Mouse (Mus musculus) embryonic facial prominence, embryonic 14.5 days (tissue): ENCODE results near the gene Gpc3. TPM values are rescaled to one million over a fixed set of nuclear protein-coding genes. Genes with fewer than 3 reads are reported as not detected.

Experiments
- ATAC-seq: fragments of 200-750 bp; cut with Nextera tagmentation; 2 replicates; pipeline ENCODE4 v1.8.0; 2017; ENCODE audit warnings: low read depth, moderate number of reproducible peaks, moderate TSS enrichment
- DNase-seq: peaks from one replicate; pipeline ENCODE4 v3.0.0-alpha.2; 2015; ENCODE audit warnings: low spot score
- H3K27ac ChIP-seq: fragments of 300-500 bp; sonication (generic); replicated peaks from 2 replicates; pipeline ENCODE4 v1.5.1; 2014; ENCODE audit warnings: low read depth, mild to moderate bottlenecking, low read length, moderate library complexity
- H3K27me3 ChIP-seq: fragments of 300-500 bp; sonication (generic); replicated peaks from 2 replicates; pipeline ENCODE4 v1.6.1; 2014; ENCODE audit warnings: low read length; ENCODE audit not compliant: control insufficient read depth, insufficient read depth
- H3K36me3 ChIP-seq: fragments of 300-500 bp; sonication (generic); 2 replicates; pipeline ENCODE4 v1.6.1; 2014; ENCODE audit warnings: low read length, mixed read lengths; ENCODE audit not compliant: control insufficient read depth, insufficient read depth
- H3K4me1 ChIP-seq: fragments of 300-500 bp; sonication (generic); 2 replicates; pipeline ENCODE4 v1.6.1; 2014; ENCODE audit warnings: antibody characterized with exemption, low read length; ENCODE audit not compliant: control insufficient read depth, insufficient read depth
- H3K4me2 ChIP-seq: fragments of 300-500 bp; sonication (generic); 2 replicates; pipeline ENCODE4 v1.6.1; 2014; ENCODE audit warnings: low read depth, mild to moderate bottlenecking, low read length, moderate library complexity, mixed read lengths
- H3K4me3 ChIP-seq: fragments of 300-500 bp; sonication (generic); 2 replicates; pipeline ENCODE4 v1.5.1; 2014; ENCODE audit warnings: low read depth, mild to moderate bottlenecking, low read length
- H3K9ac ChIP-seq: fragments of 300-500 bp; sonication (generic); 2 replicates; pipeline ENCODE4 v1.6.1; 2014; ENCODE audit warnings: low read depth, mild to moderate bottlenecking, low read length, moderate library complexity, mixed read lengths
- H3K9me3 ChIP-seq: fragments of 300-500 bp; sonication (generic); 2 replicates; pipeline ENCODE4 v1.6.1; 2016; ENCODE audit warnings: low read length; ENCODE audit not compliant: control insufficient read depth
- WGBS: fragments of 180-500 bp; shearing (Covaris S2); extraction: QIAGEN DNeasy Blood & Tissue Kit; methylation state at CpG from one replicate; pipeline ENCODE4 v1.1.7; 2014; 5-methylcytosine and 5-hydroxymethylcytosine counted together
- polyA plus RNA-seq: library from polyadenylated mRNA; unstranded; fragments of >200 nt; fragmentation: Nextera tagmentation; extraction: Ambion mirVana; gene quantifications from 2 replicates; pipeline ENCODE4 v1.2.1, GENCODE M21; 2014

The Gpc3 gene
- polyA plus RNA-seq, 1 experiment from 2014 or later: 694 TPM

DNA sequence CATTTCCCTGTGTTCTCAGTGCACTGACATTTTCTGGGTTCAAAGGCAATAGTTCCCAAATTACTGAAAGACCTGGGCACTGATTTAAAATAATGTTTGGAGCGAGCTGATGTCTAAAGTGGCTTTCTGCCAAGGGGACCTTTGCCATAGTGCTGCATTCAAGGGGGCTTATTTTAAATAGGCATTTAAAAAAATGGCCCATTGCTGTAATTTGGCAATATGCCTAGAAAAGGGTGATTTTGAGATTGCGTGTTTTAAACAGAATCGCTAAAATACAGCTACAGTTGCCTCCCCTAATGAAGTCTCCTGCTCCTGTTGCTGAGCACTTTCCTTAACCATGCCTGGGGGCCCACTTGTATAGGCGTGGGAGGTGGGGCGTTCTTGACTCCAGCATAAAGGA, 174.3 kb downstream of the Gpc3 start:
- no peak for ATAC-seq

DNA sequence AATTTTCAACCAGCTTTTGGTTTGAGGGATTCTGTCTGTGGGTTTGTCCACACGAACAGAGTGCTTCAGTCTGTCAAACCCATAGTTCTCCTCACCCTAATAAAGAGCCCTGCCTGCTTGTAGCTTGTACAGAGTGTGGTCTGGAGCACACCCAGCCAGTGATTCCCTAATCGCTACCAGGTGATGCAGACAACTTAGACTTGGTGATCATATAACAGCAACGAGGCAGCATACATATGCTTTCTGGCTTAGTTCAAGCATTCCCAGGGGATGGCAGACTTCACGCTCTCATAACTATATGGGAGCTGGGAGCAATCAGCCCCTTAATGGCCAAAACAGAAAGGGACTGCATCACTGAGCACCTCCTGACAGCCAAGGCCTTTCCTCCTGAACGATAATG, 188.1 kb downstream of the Gpc3 start:
- 36% methylated on average over 5 of the region's 5 CpGs for WGBS
- no peak overlapping the region for H3K27ac ChIP-seq
- no peaks in the 10 kb centered on the region for H3K27me3 ChIP-seq
- DNase-seq (peak; percentile 72), ATAC-seq (peak; percentile 86)
- no peaks in the 10 kb centered on the region for H3K9me3 ChIP-seq
- H3K9ac ChIP-seq: no peak overlapping the region
- H3K4me1 ChIP-seq: no peaks in the 10 kb centered on the region
- H3K36me3 ChIP-seq: no peaks in the 10 kb centered on the region
- H3K4me3 ChIP-seq: no peak overlapping the region
- H3K4me2 ChIP-seq: no peak overlapping the region

More for the DNA sequence above, 174.3 kb downstream of the Gpc3 start:
- H3K27me3 ChIP-seq: no peaks in the 10 kb centered on the region; the same call in 1 of the 2 replicates
- no peak overlapping the region for H3K4me2 ChIP-seq
- no peak overlapping the region for H3K4me3 ChIP-seq
- DNase-seq: no peak
- no peaks in the 10 kb centered on the region for H3K4me1 ChIP-seq
- WGBS: 57% methylated on average over 5 of the region's 5 CpGs
- H3K9ac ChIP-seq: no peak overlapping the region
- H3K36me3 ChIP-seq: no peaks in the 10 kb centered on the region
- no peak overlapping the region for H3K27ac ChIP-seq
- no peaks in the 10 kb centered on the region for H3K9me3 ChIP-seq

DNA sequence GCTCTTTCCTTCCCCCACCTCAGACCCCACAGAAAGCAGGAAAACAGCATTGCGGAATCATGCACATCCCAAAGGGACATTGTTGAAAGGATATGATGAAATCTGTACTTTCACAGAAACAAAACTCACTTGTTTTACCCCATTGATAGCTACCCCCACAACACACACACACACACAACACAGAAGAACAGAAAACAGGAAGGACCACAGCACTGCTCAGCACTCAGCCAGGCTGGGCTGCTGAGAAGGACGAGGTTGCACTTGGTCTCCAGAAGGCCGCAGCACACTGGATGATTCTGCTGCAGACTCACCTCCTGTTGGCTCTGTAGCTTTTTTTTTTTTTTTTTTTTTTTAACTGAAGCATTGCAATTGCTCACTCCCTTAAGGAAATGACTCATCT, 193.9 kb downstream of the Gpc3 start:
- Histone ChIP-seq H3K9me3 (no peaks in the 10 kb centered on the region), H3K27ac (no peak overlapping the region), H3K9ac (no peak overlapping the region), H3K4me1 (no peaks in the 10 kb centered on the region), H3K4me2 (no peak overlapping the region), H3K27me3 (no peaks in the 10 kb centered on the region), H3K4me3 (no peak overlapping the region), H3K36me3 (no peaks in the 10 kb centered on the region)
- DNase-seq (no peak), ATAC-seq (no peak)
- WGBS: 73% methylated on average over 3 of the region's 3 CpGs

GRCm38 (mm10) chrX:52412936-52413335, 200.8 kb downstream of the Gpc3 start:
- Histone ChIP-seq H3K4me1 (no peaks in the 10 kb centered on the region), H3K9ac (no peak overlapping the region), H3K9me3 (no peaks in the 10 kb centered on the region), H3K4me2 (no peak overlapping the region), H3K27ac (no peak overlapping the region), H3K4me3 (no peak overlapping the region), H3K36me3 (no peaks in the 10 kb centered on the region), H3K27me3 (peaks cover 6% of the 10 kb centered on the region; the same call in 1 of the 2 replicates)
- WGBS: 70% methylated on average over 3 of the region's 3 CpGs
- ATAC-seq (no peak), DNase-seq (no peak)

DNA sequence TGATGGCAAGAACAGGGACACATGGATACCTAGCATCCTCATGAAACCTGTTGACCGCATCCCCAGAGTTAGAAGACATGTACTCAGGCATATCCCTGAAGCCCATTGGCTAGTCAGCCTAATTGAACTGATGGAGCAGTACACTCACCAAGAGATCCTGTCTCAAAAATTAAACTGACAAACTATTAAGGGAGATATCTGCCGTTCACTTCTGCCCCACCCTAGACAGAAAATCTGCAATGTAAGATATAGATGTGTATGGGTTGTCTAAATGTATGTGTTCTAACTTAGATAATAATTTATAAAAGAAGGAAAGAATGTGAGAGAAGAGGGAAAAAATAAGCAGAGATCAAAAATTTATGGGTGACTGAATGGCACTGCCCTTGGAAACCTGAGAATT, 212.6 kb downstream of the Gpc3 start:
- H3K4me2 ChIP-seq: no peak overlapping the region

DNA sequence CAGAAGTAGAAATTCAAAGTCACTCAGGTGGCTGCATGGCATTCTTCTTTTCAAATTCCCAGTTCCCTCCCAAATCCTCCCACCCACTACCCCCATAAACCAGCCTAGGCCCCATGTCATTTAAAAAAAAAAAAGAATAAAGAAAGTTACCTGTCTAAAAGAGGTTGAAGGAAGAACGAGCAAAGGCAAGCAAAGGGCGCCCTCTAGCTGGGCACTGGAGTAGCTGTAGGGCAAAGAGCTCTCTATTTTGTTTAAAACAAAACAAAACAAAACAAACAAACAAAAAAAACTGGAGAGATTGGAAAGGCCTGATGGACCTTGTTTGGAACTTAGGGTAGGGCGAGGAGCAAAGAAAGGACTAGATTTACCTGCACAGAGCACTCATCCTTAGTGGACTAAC, 238.6 kb downstream of the Gpc3 start:
- Histone ChIP-seq H3K4me2 (no peak overlapping the region), H3K27me3 (no peaks in the 10 kb centered on the region), H3K9ac (no peak overlapping the region), H3K9me3 (no peaks in the 10 kb centered on the region), H3K36me3 (no peaks in the 10 kb centered on the region), H3K4me3 (no peak overlapping the region), H3K4me1 (no peaks in the 10 kb centered on the region), H3K27ac (no peak overlapping the region)
- 51% methylated on average over 3 of the region's 3 CpGs for WGBS
- ATAC-seq (no peak), DNase-seq (no peak)

More for the DNA sequence above, 212.6 kb downstream of the Gpc3 start:
- 98% methylated on average over 2 of the region's 2 CpGs for WGBS
- no peak for DNase-seq
- no peak for ATAC-seq
- Histone ChIP-seq H3K4me3 (no peak overlapping the region), H3K9ac (no peak overlapping the region), H3K4me1 (no peaks in the 10 kb centered on the region), H3K9me3 (no peaks in the 10 kb centered on the region), H3K27me3 (0 out of 2 replicates have a peak, but pooled peaks cover 3% of the 10 kb centered on the region), H3K27ac (no peak overlapping the region), H3K36me3 (0 out of 2 replicates have a peak, but pooled peaks cover 4% of the 10 kb centered on the region)

- ATAC-seq (no peak), DNase-seq (no peak)
- H3K4me1 ChIP-seq: no peaks in the 10 kb centered on the region
- WGBS: 76% methylated on average over 14 of the region's 14 CpGs
- no peaks in the 10 kb centered on the region for H3K36me3 ChIP-seq
- H3K27ac ChIP-seq: no peak overlapping the region
- no peak overlapping the region for H3K9ac ChIP-seq
- no peak overlapping the region for H3K4me3 ChIP-seq
- no peaks in the 10 kb centered on the region for H3K27me3 ChIP-seq
- no peaks in the 10 kb centered on the region for H3K9me3 ChIP-seq
- no peak overlapping the region for H3K4me2 ChIP-seq
These were observed 239.5 kb downstream of the Gpc3 start for GRCm38 (mm10) chrX:52374209-52374608.

DNA sequence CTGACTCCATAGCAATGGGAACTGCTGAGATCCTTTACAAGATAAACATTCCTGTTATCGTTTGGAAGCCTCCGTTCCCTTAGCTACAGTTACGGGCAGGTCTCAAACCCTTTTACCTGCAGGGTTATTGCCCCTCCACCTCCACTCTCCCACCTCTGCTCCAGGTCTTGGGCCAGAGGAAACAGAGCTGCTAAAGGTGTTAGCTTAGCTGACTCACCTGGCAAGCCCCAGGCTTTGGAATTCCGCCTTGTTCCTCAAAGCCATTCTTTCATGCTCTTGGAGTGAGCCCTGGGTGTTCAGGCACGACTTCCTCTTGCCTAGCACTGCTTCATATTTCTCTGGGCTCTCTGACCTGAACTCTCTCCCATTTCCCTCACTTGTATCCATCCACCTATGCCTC, 241.3 kb downstream of the Gpc3 start:
- no peaks in the 10 kb centered on the region for H3K27me3 ChIP-seq
- DNase-seq: no peak
- 55% methylated on average over 5 of the region's 5 CpGs for WGBS
- no peak overlapping the region for H3K27ac ChIP-seq
- H3K36me3 ChIP-seq: no peaks in the 10 kb centered on the region
- H3K9me3 ChIP-seq: no peaks in the 10 kb centered on the region
- no peak overlapping the region for H3K9ac ChIP-seq
- no peak for ATAC-seq
- no peak overlapping the region for H3K4me2 ChIP-seq
- no peaks in the 10 kb centered on the region for H3K4me1 ChIP-seq
- no peak overlapping the region for H3K4me3 ChIP-seq

DNA sequence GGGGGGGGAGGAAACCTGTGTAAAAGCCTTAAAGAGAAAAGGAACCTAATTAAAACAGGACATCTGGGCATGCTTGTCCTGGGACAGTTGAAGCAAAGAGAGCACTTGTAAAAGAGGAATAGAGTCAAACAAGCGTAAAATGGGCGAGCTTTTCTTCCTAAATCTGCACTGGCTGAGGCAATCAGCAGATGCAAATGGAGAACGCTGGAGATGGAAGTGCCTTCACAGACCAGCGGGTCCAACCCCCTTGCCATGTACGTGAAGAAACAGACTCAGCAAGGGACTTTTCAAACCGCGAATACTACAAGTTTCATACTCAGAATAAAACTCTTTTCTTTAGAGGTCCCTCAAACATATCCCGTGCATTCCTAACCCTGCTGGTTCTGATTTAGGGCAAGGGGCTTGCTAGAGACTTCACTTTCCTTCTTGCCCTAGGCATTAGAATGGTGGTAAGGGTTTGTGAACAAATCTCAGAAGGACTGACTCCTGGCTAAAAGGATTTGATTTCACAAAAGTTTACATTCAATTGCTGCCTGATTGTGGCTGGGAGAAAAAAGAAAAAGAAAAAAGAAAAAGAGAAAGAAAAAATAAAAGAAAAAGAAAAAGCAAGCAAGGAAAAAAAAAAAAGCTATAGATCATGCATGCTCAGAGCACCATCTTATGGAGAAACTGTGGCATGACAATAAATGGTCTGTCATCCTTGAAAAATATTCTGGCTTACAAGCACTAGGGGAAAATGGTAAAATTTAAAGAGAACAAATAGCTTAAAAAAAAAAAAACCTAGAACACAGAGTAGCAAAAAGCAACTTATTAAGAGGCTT, 243.6 kb downstream of the Gpc3 start:
- Histone ChIP-seq H3K36me3 (no peaks in the 10 kb centered on the region), H3K27ac (peak overlapping the region; percentile 56), H3K9ac (no peak overlapping the region; the same call in 1 of the 2 replicates), H3K4me3 (no peak overlapping the region), H3K9me3 (no peaks in the 10 kb centered on the region), H3K4me2 (peak overlapping the region; percentile 38), H3K4me1 (no peaks in the 10 kb centered on the region), H3K27me3 (no peaks in the 10 kb centered on the region)
- DNase-seq: peak; percentile 48
- 28% methylated on average over 8 of the region's 8 CpGs for WGBS
- ATAC-seq: 0 out of 2 replicates have a peak, but pooled peaks have one; percentile 15
